Mouse (Mus musculus): ENCODE measurements at regions not wholly inside any gene's neighbourhood (a gene's known extent, or its start where the extent isn't known, plus 50 kb on each side); places are given as distances from the start of the nearest gene placed in this dataset.
"Not testable (repeated sequence)": the region's sequence is repeated elsewhere in the genome, so short reads cannot be mapped to it uniquely, and the experiment has no call there.

- DNase-seq (ENCODE audit: low spot score in 2 of 2) = no peak
These were observed 677.3 kb upstream of the Sorcs1 start for GRCm38 (mm10) chr19:51355701-51356100.

GRCm38 (mm10) chr19:51340491-51340890, 662.0 kb upstream of the Sorcs1 start:
- no peak for DNase-seq (ENCODE audit: low spot score in 2 of 2)

GRCm38 (mm10) chr19:51330010-51330409, 651.6 kb upstream of the Sorcs1 start:
- no peak for DNase-seq (ENCODE audit: low spot score in 2 of 2)

- peak; percentile 2 to 16 for DNase-seq (ENCODE audit: low spot score in 2 of 2)
These were observed 625.3 kb upstream of the Sorcs1 start for GRCm38 (mm10) chr19:51303708-51304107.

GRCm38 (mm10) chr19:51296631-51297030, 618.2 kb upstream of the Sorcs1 start:
- DNase-seq (ENCODE audit: low spot score in 2 of 2) = not testable (repeated sequence)

- DNase-seq (ENCODE audit: low spot score in 2 of 2) = no peak
These were observed 590.6 kb upstream of the Sorcs1 start for GRCm38 (mm10) chr19:51268978-51269556.

GRCm38 (mm10) chr19:51240295-51240864, 561.9 kb upstream of the Sorcs1 start:
- DNase-seq (ENCODE audit: low spot score in 2 of 2) = no peak

GRCm38 (mm10) chr19:51238181-51238523, 559.7 kb upstream of the Sorcs1 start:
- no peak for DNase-seq (ENCODE audit: low spot score in 2 of 2)

- no peak for DNase-seq (ENCODE audit: low spot score in 2 of 2)
These were observed 559.2 kb upstream of the Sorcs1 start for GRCm38 (mm10) chr19:51237509-51238180.

- no peak for DNase-seq (ENCODE audit: low spot score in 2 of 2)
These were observed 554.1 kb upstream of the Sorcs1 start for GRCm38 (mm10) chr19:51232525-51232924.

GRCm38 (mm10) chr19:51226932-51227331, 548.5 kb upstream of the Sorcs1 start:
- DNase-seq (ENCODE audit: low spot score in 2 of 2) = no peak

- DNase-seq (ENCODE audit: low spot score in 2 of 2) = peak; percentile 9 to 44
These were observed 522.9 kb upstream of the Sorcs1 start for GRCm38 (mm10) chr19:51201391-51201790.

Data from frontal cortex, postnatal 36 days (tissue).